Mouse (Mus musculus): ENCODE data around the gene Hist2h3b. TPM values are rescaled to one million over a fixed set of nuclear protein-coding genes. Genes with fewer than 3 reads are reported as not detected.
"Not testable (repeated sequence)": the region's sequence is repeated elsewhere in the genome, so short reads cannot be mapped to it uniquely, and the experiment has no call there.

Hist2h3b gene
- polyA plus RNA-seq, 1 experiment, result 1,135 TPM

- Histone ChIP-seq H3K27me3 (ENCODE audit: control insufficient read depth, insufficient read depth, low read length) (no peaks in the 10 kb centered on the region), H3K4me1 (replicated peaks; ENCODE audit: control insufficient read depth, insufficient read depth, low read length) (peaks cover 7% of the 10 kb centered on the region), H3K4me3 (ENCODE audit: control insufficient read depth, insufficient read depth, low read length) (peak overlapping the region; percentile 45), H3K36me3 (ENCODE audit: control insufficient read depth, insufficient read depth, low read length) (no peaks in the 10 kb centered on the region), H3K27ac (ENCODE audit: control insufficient read depth, insufficient read depth, low read length) (peak overlapping the region; percentile 62)
- whole genome bisulfite sequencing, result 6% methylated on average over 12 of the region's 12 CpGs
- TF ChIP-seq POLR2A (IDR thresholded peaks at IDR 0.05; ENCODE audit: control insufficient read depth, extremely low read depth, insufficient read depth, low read length, poor library complexity), result no peak
- no peak for DNase-seq
These were observed 30.4 kb upstream of the Hist2h3b start for GRCm38 (mm10) chr3:96237904-96238511.

DNA sequence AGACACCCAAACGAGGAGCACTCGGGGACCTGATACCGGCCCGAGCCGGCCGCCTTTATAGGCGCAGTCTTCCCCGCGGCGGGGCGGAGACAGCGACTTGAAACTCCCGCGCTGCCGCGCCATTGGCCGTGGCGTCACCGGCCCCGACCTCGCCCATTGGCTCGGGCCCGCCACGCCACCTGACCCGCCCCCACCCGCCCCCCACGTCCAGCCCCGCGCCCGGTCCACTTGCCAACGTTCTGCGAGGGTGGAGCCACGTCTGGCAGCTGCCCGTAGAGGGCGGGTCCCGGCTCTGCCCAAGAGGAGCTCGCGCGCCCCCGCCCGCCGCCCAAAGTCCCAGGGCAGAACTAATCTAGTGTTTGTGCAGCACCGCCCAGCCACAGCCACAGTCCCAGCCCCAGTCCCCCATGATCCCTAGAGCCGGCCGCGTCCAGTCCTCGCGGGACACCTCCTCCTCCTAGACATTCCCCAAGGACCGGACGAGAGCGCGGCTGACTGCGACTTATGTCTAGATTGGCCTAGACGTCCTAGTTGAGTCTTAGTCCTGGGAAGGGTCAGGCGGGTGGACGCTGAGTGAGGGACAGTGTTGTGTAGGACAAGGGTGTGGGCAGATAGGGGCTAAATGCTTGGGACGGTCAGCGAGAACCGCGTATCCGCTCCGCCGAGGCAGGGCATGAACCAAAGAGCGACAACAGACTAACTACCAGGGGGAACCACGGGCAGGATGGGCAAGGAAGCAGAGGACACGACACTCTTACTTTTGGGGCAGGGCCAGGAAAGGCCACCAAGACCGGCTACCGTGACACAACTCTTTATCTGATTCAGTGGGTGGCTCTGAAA is 29.3 kb upstream of the Hist2h3b start, which contains the start of gene Hist2h3c2:
Hist2h3c2 (minus strand) TSS at position 174 of the 840 bp plus-strand sequence.
- peaks cover 11% of the 10 kb centered on the region for H3K4me1 ChIP-seq (replicated peaks; ENCODE audit: control insufficient read depth, insufficient read depth, low read length)
- H3K27me3 ChIP-seq (ENCODE audit: control insufficient read depth, insufficient read depth, low read length); H3K36me3 ChIP-seq (ENCODE audit: control insufficient read depth, insufficient read depth, low read length); DNase-seq: not testable (repeated sequence)
- WGBS, result 2% methylated on average over 15 of the region's 68 CpGs
- peak within 1 kb of the TSS; percentile 91 for H3K27ac ChIP-seq (ENCODE audit: control insufficient read depth, insufficient read depth, low read length)
- peak within 1 kb of the TSS; percentile 68 for H3K4me3 ChIP-seq (ENCODE audit: control insufficient read depth, insufficient read depth, low read length)

DNA sequence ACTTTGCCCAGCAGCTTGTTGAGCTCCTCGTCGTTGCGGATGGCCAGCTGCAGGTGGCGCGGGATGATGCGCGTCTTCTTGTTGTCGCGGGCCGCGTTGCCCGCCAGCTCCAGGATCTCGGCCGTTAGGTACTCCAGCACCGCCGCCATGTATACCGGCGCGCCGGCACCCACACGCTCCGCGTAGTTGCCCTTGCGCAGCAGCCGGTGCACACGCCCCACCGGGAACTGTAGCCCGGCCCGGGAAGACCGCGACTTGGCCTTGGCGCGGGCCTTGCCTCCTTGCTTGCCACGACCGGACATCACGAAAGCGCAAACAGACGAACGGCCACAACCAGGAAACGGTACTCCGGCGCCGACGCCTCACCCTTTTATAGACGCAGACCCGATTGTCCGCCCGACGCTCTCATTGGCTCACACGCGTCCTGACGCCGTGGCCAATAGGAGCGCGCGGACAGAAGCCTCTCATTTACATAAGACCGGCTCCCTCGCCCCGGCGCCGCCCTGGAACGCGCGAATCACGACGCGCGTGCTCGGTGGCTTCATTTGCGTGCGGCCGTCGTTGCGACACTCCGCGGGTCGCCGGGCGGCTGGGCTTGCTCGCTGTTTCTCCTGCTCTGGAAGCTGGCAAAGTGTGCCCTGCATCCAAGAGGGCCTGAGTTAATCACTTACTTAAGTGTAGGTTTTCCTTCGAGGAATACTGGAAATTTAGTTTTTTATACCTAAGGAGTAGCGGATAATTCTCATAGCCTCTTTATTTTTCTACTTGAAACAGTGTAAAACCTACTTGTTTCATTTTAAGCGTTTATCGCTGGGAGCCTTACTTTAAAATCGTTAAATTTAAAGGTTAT is 28.3 kb upstream of the Hist2h3b start, which contains the start of gene Hist2h2aa2:
Hist2h2aa2 (minus strand) TSS at position 328 of the 850 bp plus-strand sequence.
- peaks cover 13% of the 10 kb centered on the region for H3K4me1 ChIP-seq (replicated peaks; ENCODE audit: control insufficient read depth, insufficient read depth, low read length)
- DNase-seq, result peak; percentile 93
- H3K4me3 ChIP-seq (ENCODE audit: control insufficient read depth, insufficient read depth, low read length), result peak within 1 kb of the TSS; percentile 68
- not testable (repeated sequence) for H3K27me3 ChIP-seq (ENCODE audit: control insufficient read depth, insufficient read depth, low read length); H3K36me3 ChIP-seq (ENCODE audit: control insufficient read depth, insufficient read depth, low read length)
- 3% methylated on average over 38 of the region's 85 CpGs for WGBS
- H3K27ac ChIP-seq (ENCODE audit: control insufficient read depth, insufficient read depth, low read length), result peak within 1 kb of the TSS; percentile 91
- peak; percentile 53 for TF ChIP-seq POLR2A (IDR thresholded peaks at IDR 0.05; ENCODE audit: control insufficient read depth, extremely low read depth, insufficient read depth, low read length, poor library complexity)

GRCm38 (mm10) chr3:96240799-96241197 is 27.7 kb upstream of the Hist2h3b start:
- H3K27ac ChIP-seq (ENCODE audit: control insufficient read depth, insufficient read depth, low read length), result peak overlapping the region; percentile 66; the same call in 1 of the 2 replicates
- peaks cover 13% of the 10 kb centered on the region for H3K4me1 ChIP-seq (replicated peaks; ENCODE audit: control insufficient read depth, insufficient read depth, low read length)
- no peaks in the 10 kb centered on the region for H3K36me3 ChIP-seq (ENCODE audit: control insufficient read depth, insufficient read depth, low read length)
- no peak for TF ChIP-seq POLR2A (IDR thresholded peaks at IDR 0.05; ENCODE audit: control insufficient read depth, extremely low read depth, insufficient read depth, low read length, poor library complexity)
- no peak for TF ChIP-seq CTCF (IDR thresholded peaks at IDR 0.05; ENCODE audit: borderline replicate concordance, control insufficient read depth, extremely low read depth, insufficient read depth, low read length, poor library complexity)
- H3K27me3 ChIP-seq (ENCODE audit: control insufficient read depth, insufficient read depth, low read length), result no peaks in the 10 kb centered on the region
- no peak overlapping the region for H3K4me3 ChIP-seq (ENCODE audit: control insufficient read depth, insufficient read depth, low read length)
- 91% methylated on average over 9 of the region's 9 CpGs for WGBS
- no peak for DNase-seq

- TF ChIP-seq CTCF (IDR thresholded peaks at IDR 0.05; ENCODE audit: borderline replicate concordance, control insufficient read depth, extremely low read depth, insufficient read depth, low read length, poor library complexity) (no peak), POLR2A (IDR thresholded peaks at IDR 0.05; ENCODE audit: control insufficient read depth, extremely low read depth, insufficient read depth, low read length, poor library complexity) (no peak)
- Histone ChIP-seq H3K4me3 (ENCODE audit: control insufficient read depth, insufficient read depth, low read length) (peak overlapping the region; percentile 5; the same call in 1 of the 2 replicates), H3K27ac (ENCODE audit: control insufficient read depth, insufficient read depth, low read length) (peak overlapping the region; percentile 97), H3K4me1 (replicated peaks; ENCODE audit: control insufficient read depth, insufficient read depth, low read length) (peaks cover 16% of the 10 kb centered on the region), H3K36me3 (ENCODE audit: control insufficient read depth, insufficient read depth, low read length) (no peaks in the 10 kb centered on the region), H3K27me3 (ENCODE audit: control insufficient read depth, insufficient read depth, low read length) (no peaks in the 10 kb centered on the region)
- WGBS, result 80% methylated on average over 7 of the region's 7 CpGs
- no peak for DNase-seq
These were observed 24.4 kb upstream of the Hist2h3b start for GRCm38 (mm10) chr3:96243921-96244572.

Measured in thymus, adult 2 months (tissue).